Mouse (Mus musculus): ENCODE measurements at regions not wholly inside any gene's neighbourhood (a gene's known extent, or its start where the extent isn't known, plus 50 kb on each side); places are given as distances from the start of the nearest gene placed in this dataset.
"Not testable (repeated sequence)": the region's sequence is repeated elsewhere in the genome, so short reads cannot be mapped to it uniquely, and the experiment has no call there.

DNA sequence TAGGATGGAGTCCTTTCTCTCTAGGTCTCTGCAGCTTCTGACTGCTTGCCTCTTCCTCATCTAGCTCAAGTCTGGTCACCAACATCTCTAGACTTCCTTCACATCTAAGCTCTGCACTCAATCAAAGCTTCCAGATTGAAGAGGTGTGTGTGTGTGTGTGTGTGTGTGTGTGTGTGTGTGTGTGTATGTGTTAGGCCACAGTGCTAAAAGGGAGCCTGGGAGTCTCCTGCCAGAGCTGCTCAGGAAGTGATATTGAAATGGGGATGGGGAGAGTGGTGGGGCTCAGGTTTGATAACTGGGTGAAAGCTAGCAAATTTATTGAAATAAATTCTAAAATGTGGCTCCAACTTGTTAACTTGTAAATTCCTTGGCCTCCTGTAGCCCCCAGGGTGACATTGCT, 73.3 kb downstream of the Gm31371 start:
- ATAC-seq (replicated peaks; ENCODE audit: low FRiP score, poor library complexity, severe bottlenecking), result not testable (repeated sequence)

DNA sequence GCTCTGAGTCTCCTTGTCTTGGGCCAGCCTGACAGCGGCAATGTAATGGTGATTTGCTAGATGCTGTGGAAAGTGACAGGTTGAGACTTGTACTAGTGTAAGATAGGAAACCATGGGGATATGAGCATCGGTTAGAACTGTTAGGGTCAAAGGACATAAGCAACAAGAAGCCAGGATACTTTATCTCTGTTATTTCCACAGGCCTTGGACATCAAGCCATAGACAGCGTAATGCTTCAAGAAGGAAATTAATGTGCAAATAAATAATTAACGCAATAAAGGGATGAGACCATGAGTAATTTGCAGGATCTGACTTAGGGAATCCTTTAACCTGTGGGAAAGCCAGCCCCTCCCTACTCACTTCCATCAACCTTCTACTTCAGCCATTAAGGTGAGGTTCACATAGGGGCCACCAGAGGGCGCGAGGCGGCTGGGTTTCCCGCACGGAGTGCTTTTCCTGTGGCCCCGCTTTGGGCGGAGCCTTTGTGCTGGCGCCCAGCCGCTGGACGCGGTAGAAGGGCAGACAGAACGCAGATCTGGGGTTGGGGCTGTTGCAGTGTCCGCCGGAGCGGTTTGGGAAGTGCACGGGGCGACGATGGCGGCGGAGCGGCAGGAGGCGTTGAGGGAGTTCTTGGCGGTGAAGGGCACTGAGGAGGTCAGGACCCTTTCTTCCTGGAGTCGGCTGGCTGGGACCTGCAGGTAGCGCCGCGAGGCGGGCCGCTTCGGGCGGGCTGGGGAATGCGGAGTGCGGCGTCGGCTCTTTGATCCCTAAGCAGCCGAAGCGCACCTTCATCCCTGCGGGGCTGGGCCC, 76.5 kb downstream of the Gm31371 start:
- ATAC-seq (replicated peaks; ENCODE audit: low FRiP score, poor library complexity, severe bottlenecking), result peak; percentile 90

DNA sequence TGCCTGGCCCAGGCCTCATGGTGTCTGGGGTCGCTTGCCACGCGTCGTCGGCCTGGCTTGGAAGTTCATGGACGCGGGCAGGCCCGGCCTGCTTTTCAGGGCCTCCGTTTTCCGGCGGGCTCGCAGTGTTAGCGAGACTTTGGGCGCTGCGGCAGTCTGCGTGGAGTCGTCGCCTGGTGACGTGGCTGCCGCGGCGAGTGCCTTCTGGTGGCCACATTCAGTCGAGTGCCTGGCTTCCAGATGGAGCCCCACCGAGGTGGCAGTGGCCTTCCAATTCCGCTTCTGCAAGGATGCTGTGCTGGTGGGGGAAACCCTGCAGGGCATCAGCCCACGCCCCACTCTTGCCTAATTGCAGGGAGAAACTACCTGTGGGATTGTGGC, 77.1 kb downstream of the Gm31371 start:
- ATAC-seq (replicated peaks; ENCODE audit: low FRiP score, poor library complexity, severe bottlenecking), result not testable (repeated sequence)

DNA sequence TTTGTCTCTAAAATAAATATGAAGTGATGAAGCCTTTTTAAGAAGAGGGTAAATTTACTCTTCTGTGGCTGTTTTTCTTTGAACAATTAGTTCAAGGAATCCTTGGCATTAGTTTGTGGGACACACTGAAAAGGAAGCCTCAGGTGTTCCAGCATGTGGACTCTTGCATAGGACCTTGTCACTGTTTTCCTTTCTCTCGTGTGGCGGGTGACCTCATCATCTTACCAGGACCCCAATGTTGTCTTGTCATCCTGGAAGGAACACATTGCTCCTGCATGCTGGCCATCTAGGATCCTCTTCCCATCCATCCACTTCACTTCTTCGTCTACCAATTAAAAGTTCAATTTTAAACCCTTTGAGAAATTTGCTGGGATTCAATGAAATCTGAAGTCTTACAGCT, 104.9 kb downstream of the Gm31371 start:
- ATAC-seq (replicated peaks; ENCODE audit: low FRiP score, poor library complexity, severe bottlenecking), result not testable (repeated sequence)

DNA sequence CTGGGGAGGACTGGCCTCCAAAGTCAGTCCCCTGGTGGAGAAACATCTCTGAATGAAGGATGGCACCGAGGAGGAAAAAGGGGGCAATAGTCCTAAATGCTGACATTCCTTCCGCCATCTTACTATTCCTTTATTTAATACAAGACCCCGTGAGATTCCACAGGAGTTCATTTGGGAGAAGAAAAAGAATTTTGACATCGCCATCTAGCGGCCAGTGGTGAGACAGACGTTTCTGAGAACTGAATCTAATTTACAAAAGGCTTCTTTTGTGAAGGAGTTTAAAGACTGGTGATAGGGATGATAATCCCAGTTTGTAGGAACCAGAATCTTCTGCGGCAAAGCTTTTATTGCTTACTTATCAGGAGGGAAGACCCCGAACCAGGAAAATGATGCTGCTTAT, 107.8 kb downstream of the Gm31371 start:
- not testable (repeated sequence) for ATAC-seq (replicated peaks; ENCODE audit: low FRiP score, poor library complexity, severe bottlenecking)

DNA sequence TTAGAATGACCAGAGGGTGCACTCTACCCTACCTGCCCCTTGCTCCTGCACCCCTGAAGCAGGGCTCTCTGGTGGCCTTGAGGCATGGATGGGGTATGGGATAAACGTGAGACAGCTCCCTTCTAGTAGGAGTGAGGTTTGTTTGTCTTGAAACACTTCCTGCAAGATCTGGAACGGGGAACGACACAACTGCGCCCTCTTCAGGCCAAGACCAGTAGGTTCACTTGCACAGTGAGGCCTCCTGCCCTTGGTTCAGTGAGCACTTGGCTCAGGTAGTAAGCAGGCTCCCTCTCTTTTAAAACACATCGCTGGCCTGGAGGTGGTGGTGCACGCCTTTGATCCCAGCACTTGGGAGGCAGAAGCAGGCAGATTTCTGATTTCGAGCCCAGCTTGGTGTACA, 110.1 kb downstream of the Gm31371 start:
- not testable (repeated sequence) for ATAC-seq (replicated peaks; ENCODE audit: low FRiP score, poor library complexity, severe bottlenecking)

DNA sequence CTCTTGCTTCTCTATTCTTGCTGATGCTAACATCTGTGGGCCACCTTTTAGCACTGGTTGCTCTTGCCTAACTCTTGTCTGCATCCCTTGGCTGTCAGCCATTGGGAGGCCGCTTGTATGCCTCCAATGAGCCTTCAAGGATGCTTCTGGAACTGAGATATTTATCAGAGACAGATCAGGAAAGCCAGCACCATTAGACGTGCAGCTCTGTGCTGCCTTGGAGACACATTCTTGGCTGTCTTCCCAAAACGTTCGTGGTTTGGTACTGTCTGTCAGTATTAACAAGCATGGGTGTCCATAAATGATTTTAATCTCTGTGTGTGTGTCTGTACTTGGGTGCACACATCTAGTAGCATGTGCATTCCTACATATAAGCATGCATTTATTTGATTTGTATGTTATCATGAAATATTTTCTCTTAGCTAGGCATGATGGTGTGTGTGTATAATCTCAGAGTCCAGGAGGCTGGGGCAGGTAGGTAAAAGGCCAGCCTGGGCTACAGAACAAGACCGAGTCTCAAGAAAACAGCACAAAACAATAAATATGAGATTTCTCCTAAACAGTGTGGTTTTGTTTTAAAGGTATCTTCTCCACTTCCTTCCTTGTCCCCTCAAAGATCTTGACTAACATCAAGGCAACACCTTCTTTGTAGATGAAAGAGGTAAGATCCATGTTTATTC, 111.4 kb downstream of the Gm31371 start:
- not testable (repeated sequence) for ATAC-seq (replicated peaks; ENCODE audit: low FRiP score, poor library complexity, severe bottlenecking)

DNA sequence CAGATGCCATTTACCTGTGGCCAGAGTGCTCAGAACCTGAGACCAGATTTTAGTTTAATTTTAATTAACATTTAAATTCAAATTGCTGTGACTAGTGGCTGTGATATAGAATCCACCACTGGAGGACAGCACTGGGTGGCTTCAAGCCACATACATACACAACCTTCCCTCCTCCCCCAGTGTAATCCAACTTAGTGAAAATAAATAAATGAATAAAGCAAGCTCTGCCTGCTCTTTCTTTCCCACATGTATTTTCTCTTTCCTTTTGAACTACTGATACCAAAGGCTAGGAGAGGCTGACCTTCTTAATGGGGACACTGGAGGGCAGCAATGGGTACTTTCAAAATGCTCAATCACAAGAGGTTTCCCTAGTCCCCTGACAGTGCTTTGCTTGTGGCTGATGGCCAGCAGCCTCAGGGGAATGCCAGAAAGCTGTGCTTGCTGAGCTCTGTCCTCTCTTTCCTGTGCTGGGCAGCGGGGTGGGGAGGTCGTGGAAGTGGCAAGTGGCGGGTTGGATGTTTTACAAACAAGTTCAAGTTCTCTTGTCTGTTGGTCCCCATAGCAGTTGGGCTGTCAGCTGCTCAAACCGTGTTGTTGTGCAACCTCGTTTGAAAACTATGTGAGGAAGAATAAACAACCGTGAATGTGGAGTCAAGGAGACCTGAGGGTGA, 112.4 kb downstream of the Gm31371 start:
- ATAC-seq (replicated peaks; ENCODE audit: low FRiP score, poor library complexity, severe bottlenecking), result not testable (repeated sequence)

DNA sequence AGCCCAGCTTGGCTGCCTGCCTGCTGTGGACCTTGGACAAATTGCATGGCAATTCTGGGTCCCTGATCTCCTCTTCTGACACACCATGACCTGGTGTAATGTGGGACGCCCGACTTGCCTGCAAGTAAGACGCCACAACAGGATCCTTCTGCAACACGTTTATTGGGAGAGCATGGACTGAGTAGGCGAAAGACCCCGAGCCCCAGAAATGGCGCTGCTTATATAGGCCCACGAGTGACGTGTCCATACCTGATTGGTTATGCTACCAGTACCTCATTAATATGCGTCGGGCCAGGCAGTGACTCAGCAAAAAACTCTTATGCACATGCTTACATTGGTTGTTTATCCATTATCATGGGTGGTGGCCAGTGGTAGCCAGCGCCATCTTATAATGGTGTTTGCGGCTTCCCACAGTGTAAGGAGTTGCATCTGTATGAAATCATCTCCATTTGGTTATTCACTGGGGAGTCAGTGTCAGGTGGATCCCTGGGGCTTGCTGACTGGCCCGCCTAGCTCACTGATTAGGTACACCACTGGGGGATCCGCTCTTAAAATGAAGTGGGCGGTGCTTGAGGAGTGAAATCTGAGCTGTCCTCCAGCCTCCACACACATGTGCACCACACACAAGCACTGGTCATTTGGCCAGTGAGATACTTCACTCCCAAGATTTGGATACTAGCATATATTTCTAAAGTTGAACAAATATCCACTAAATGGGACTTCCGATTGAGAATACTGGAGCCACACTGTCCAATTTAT, 113.1 kb downstream of the Gm31371 start:
- not testable (repeated sequence) for ATAC-seq (replicated peaks; ENCODE audit: low FRiP score, poor library complexity, severe bottlenecking)

DNA sequence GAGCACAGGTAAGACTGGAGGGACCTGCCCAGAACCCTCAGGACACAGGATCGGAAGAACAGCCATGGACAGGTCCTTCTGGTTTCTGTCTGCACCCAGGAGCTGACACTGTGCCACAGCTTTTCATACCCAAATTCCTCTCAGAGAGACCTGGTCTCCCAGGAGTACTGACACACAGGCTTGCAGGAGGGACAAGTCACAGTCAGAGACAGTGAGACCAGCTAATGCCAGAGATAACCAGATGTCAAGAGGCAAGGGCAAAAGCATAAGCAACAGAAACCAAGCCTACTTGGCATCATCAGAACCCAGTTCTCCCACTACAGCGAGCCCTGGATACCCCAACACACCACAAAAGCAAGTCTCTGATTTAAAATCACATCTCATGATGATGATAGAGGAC, 122.3 kb downstream of the Gm31371 start:
- not testable (repeated sequence) for ATAC-seq (replicated peaks; ENCODE audit: low FRiP score, poor library complexity, severe bottlenecking)

DNA sequence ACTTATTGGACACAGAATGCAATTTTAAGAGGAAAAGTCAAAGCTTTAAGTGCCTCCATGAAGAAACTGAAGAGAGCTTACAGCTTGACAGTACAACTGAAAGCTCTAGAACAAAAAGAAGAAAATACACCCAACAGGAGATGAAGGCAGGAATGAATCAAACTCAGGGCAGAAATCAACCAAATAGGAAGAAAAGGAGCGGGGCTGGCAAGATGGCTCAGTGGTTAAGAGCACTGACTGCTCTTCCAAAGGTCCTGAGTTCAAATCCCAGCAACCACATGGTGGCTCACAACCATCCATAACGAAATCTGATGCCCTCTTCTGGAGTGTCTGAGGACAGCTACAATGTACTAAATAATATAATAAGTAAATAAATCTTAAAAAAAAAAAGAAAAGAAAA, 124.8 kb downstream of the Gm31371 start:
- not testable (repeated sequence) for ATAC-seq (replicated peaks; ENCODE audit: low FRiP score, poor library complexity, severe bottlenecking)

DNA sequence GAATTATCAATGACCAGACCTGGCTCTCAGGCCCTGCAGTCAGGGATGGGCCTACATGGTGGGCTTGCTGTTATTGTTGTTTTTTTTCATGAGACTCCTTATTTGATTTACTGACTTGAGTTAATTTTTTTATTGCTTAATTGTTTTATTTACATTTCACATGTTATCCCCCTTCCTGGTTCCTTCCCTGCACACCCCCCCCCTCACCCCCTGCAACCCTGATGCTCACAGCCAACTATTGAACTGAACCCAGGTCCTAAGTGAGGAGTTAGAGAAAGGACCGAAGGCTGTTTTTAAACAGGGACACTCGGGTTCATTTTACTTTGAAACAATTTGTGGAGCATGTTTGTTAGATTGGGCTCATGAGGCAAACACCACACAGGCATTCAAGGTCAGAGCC, 126.9 kb downstream of the Gm31371 start:
- ATAC-seq (replicated peaks; ENCODE audit: low FRiP score, poor library complexity, severe bottlenecking), result not testable (repeated sequence)

DNA sequence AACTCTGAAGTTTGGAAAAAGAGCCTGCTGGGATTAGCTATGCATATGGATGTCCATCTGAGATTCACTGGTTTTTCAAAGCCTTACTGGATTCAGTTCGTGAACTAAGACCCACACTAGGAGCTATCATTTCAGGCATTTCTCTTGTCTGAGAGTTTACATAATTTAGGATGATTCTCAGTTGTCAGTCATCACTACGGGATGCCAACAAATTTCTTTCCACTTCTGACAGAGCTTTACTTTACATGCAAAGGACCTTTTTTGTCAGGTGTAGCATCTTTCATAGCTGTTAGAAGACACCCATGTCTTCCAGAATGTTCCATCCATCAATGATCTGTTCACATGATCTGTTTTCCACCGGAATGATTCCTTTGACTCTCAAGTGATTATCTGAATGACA, 154.4 kb downstream of the Gm31371 start:
- ATAC-seq (replicated peaks; ENCODE audit: low FRiP score, poor library complexity, severe bottlenecking), result not testable (repeated sequence)

DNA sequence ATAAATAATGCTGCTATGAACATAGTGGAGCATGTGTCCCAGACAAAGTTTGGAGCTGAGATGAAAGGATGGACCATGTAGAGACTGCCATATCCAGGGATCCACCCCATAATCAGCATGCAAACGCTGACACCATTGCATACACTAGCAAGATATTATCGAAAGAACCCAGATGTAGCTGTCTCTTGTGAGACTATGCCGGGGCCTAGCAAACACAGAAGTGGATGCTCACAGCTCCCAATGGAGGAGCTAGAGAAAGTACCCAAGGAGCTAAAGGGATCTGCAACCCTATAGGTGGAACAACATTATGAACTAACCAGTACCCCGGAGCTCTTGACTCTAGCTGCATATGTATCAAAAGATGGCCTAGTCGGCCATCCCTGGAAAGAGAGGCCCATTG, 194.9 kb downstream of the Gm31371 start:
- not testable (repeated sequence) for ATAC-seq (replicated peaks; ENCODE audit: low FRiP score, poor library complexity, severe bottlenecking)

DNA sequence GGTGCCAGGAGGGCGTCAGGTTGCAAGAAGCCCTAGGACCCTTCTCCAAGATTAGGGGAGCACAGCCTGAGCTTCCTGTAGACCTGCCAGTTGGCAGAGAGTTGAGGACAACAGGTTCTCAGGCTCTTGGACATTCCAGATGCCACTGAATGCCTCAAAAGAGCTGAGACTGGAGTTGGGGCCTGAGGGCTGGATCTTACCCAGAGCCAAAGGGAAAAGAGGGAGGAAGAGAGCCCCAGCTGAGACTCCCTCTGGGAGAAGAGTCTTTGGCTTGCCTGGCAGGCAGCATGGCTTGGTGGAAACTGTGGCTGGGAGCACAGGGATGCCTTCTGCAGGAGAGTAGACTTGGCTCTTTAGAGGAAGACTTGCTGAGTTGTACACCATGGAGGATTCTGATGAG, 197.0 kb downstream of the Gm31371 start:
- not testable (repeated sequence) for ATAC-seq (replicated peaks; ENCODE audit: low FRiP score, poor library complexity, severe bottlenecking)

DNA sequence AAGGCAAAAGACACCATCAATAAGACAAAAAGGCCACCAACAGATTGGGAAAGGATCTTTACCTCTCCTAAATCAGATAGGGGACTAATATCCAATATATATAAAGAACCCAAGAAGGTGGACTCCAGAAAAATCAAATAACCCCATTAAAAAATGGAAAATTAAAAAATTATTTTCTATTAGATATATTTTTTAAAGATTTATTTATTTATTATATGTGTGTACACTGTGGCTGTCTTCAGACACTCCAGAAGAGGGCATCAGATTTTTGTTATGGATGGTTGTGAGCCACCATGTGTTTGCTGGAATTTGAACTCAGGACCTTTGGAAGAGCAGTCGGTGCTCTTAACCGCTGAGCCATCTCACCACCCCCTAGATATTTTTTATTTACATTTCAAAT, 199.2 kb downstream of the Gm31371 start:
- ATAC-seq (replicated peaks; ENCODE audit: low FRiP score, poor library complexity, severe bottlenecking), result not testable (repeated sequence)

DNA sequence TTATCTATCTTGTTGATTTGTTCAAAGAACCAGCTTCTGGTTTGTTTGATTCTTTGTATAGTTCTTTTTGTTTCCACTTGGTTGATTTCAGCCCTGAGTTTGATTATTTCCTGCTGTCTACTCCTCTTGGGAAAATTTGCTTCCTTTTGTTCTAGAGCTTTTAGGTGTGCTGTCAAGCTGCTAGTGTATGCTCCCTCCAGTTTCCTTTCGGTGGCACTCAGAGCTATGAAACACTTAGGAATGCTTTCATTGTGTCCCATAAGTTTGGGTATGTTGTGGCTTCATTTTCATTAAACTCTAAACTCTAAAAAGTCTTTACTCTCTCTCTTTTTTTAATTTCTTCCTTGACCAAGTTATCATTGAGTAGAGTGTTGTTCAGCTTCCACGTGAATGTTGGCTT, 204.0 kb downstream of the Gm31371 start:
- ATAC-seq (replicated peaks; ENCODE audit: low FRiP score, poor library complexity, severe bottlenecking), result not testable (repeated sequence)

DNA sequence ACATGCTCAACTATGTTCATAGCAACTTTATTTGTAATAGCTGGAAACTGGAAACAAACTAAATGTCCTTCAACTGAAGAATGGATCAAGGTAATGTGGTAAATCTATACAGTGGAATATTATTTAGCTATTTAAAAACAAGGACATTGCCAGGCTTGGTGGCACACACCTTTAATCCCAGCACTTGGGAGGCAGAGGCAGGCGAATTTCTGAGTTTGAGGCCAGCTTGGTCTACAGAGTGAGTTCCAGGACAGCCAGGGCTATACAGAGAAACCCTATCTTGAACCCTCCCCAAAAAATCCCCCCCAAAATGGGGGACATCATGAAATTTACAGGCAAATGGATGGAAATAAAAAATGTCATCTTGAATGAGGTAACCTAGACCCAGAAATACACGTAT, 213.6 kb downstream of the Gm31371 start:
- not testable (repeated sequence) for ATAC-seq (replicated peaks; ENCODE audit: low FRiP score, poor library complexity, severe bottlenecking)

DNA sequence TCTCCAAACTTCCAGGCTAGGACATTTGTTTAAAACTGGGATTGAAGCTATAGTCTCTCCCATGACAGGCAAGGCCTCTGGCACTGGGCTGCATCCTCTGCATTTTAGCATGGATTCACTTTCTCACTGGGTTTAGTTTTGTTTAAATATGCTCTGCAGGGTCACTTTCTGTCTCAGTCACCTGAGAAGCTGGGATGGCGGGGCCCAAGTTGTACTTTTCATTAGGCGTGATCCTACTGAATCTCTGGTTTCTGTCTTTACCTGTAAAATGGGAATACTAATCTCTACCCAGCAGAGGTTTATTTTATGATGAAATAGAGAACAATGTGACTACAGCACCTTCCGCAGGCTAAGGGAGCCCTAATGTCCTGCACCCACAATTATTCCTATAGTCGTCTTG, 216.4 kb downstream of the Gm31371 start:
- ATAC-seq (replicated peaks; ENCODE audit: low FRiP score, poor library complexity, severe bottlenecking), result not testable (repeated sequence)

DNA sequence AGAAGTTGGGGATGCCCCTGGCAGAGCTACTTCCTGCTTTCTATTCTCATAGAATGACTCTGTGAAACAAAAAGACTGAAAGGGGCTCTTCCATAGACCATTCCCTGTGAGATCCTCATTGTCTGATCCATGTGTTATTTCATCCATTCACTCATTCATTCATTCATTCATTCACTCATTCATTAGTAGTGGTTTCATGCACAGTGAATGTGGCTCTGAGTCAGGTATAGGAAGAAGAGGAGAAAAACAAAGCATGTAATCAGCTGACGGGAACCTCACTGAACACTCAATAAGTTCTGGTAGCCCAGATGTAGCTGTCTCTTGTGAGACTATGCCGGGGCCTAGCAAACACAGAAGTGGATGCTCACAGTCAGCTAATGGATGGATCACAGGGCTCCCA, 217.0 kb downstream of the Gm31371 start:
- ATAC-seq (replicated peaks; ENCODE audit: low FRiP score, poor library complexity, severe bottlenecking), result not testable (repeated sequence)

Measured in erythroid progenitor cell, adult 5-6 weeks (primary cell).